Mouse (Mus musculus): Measurements from ENCODE around the gene Slc12a4. TPM values are rescaled to one million over a fixed set of nuclear protein-coding genes. Genes with fewer than 3 reads are reported as not detected.

The Slc12a4 gene
- polyA plus RNA-seq, 1 experiment from 2014 or later, result 57.6 TPM

DNA sequence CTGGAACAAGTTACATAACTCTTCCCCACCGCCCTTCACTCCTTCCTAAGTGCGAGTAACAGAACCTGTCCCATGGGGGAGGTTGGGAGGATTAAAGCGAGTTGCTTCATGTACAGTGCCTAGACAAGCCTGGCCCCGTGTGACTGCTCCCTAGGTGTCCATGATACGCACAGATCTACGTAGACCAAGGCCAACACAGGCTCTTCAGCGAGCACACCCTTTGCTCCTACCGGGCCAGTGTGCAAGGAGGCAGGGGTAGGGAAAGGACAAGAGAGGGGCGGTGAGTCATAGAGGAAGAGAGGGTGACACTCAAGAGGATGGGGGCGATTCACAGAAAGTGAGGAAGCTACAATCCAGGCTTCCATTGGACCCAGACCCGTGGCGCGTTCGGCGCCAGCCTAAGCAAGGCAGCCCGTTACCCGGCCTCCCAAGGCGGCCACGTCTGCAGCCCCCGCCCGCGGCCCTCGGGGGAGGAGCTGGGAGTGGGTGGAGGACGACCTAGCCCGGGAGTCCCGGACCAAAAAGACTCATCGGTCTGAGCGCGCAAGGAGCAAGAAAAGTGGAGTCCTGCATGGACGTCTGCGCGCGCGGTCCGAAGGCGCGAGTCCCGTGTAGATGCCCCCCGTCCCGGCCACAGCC, 512 bp downstream of the Slc12a4 start:
- 1% methylated on average over 40 of the region's 40 CpGs for WGBS
- peak overlapping the region; percentile 88 for H3K4me3 ChIP-seq
- peak overlapping the region; percentile 63 for H3K4me2 ChIP-seq
- H3K9ac ChIP-seq, result peak overlapping the region; percentile 82
- H3K27ac ChIP-seq, result peak overlapping the region; percentile 96
- peaks cover 48% of the 10 kb centered on the region for H3K4me1 ChIP-seq
- no peaks in the 10 kb centered on the region for H3K9me3 ChIP-seq
- 0 out of 2 replicates have a peak, but pooled peaks cover under 1% of the 10 kb centered on the region for H3K36me3 ChIP-seq
- H3K27me3 ChIP-seq, result no peaks in the 10 kb centered on the region
- peak; percentile 78 for ATAC-seq (ENCODE audit: insufficient number of reproducible peaks, low FRiP score, low TSS enrichment, low read depth)

DNA sequence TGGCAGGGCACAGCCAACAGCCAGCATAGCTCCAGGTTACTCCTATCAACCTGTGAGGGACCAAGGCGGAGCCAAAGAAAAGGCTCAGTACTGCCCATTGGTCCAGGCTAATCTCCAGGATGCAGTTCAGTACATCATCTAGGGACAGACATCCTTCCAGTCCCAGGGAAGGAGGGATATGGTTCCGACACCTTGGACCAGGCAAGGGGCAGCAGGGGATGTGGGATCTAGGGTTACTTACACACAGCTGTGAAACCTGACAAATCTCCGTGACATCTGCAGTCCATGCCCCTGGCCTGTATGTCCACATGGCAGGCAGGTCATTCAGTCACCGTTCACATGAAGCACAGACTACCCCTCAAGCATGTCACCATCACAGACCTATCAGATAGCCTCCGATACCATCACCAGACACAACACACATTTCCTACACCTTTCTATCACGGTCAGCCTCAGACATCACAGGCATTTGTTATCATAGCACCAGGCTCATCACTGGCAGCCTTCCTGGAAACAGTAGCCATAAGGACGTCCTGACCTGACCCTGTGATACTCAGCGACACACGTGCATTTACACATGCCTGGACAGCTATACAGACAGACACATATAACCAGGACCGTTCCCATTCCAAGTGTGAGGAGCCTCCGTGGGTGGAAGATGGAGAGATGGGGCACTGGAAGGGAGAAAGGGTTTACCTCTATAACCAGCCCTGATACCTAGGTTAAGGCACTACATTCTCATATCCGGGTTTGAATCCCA, 1.2 kb downstream of the Slc12a4 start:
- ATAC-seq (ENCODE audit: insufficient number of reproducible peaks, low FRiP score, low TSS enrichment, low read depth), result no peak
- 43% methylated on average over 12 of the region's 12 CpGs for WGBS
- peaks cover 54% of the 10 kb centered on the region for H3K4me1 ChIP-seq
- peak overlapping the region; percentile 63 for H3K4me2 ChIP-seq
- H3K27me3 ChIP-seq, result no peaks in the 10 kb centered on the region
- H3K4me3 ChIP-seq, result peak overlapping the region; percentile 88
- H3K27ac ChIP-seq, result peak overlapping the region; percentile 96; the same call in 1 of the 2 replicates
- H3K9ac ChIP-seq, result peak overlapping the region; percentile 82
- H3K36me3 ChIP-seq, result peaks cover 8% of the 10 kb centered on the region
- H3K9me3 ChIP-seq, result no peaks in the 10 kb centered on the region

DNA sequence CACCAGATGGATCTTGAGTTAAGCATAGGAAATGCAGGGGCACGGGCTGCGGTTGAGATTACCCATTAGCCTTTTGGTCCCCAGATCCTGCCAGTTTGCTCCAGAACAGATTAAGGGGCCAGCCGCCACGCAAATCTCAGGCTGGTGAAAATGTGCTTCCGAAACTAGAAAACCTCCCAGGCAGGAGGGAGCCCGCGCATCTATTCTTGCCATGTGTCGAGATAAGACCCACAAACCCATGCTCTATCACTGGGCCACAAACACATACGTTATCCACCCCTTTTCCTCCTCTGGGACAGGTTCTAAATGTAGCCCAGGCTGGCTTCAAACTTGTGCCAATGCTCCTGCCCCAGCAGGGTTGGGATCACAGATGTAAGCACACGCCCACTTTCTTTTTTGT, 4.4 kb downstream of the Slc12a4 start:
- WGBS, result 87% methylated on average over 10 of the region's 10 CpGs
- no peaks in the 10 kb centered on the region for H3K27me3 ChIP-seq

DNA sequence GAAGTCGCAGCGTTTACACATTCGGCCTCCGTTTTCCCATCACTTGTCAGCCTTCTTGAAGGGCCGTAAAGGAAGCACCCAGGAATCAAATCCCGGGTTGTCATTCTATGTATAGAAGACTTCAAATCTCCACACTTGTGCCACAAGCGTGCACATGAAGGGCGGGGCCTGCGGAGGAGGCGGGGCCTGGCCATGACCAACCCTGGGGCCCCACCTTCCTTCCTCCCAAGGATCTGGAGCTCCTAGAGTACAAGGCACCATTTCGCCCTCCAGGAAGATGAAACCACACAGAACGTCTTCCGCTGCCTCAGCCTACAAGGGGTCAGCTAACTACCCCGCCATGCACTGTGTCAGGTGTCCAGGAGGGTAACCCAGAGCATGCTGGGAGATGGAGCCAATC, 4.8 kb downstream of the Slc12a4 start:
- no peak overlapping the region for H3K4me2 ChIP-seq
- ATAC-seq (ENCODE audit: insufficient number of reproducible peaks, low FRiP score, low TSS enrichment, low read depth), result no peak
- no peak overlapping the region for H3K27ac ChIP-seq
- no peak overlapping the region for H3K9ac ChIP-seq
- H3K9me3 ChIP-seq, result no peaks in the 10 kb centered on the region
- peaks cover 51% of the 10 kb centered on the region for H3K4me1 ChIP-seq
- no peak overlapping the region for H3K4me3 ChIP-seq
- WGBS, result 77% methylated on average over 14 of the region's 14 CpGs
- peaks cover 38% of the 10 kb centered on the region for H3K36me3 ChIP-seq
- no peaks in the 10 kb centered on the region for H3K27me3 ChIP-seq

More for the DNA sequence above, 4.4 kb downstream of the Slc12a4 start:
- Histone ChIP-seq H3K27ac (no peak overlapping the region), H3K4me2 (no peak overlapping the region), H3K9ac (no peak overlapping the region), H3K4me3 (no peak overlapping the region), H3K9me3 (no peaks in the 10 kb centered on the region), H3K36me3 (peaks cover 34% of the 10 kb centered on the region), H3K4me1 (peaks cover 54% of the 10 kb centered on the region)
- ATAC-seq (ENCODE audit: insufficient number of reproducible peaks, low FRiP score, low TSS enrichment, low read depth), result no peak

DNA sequence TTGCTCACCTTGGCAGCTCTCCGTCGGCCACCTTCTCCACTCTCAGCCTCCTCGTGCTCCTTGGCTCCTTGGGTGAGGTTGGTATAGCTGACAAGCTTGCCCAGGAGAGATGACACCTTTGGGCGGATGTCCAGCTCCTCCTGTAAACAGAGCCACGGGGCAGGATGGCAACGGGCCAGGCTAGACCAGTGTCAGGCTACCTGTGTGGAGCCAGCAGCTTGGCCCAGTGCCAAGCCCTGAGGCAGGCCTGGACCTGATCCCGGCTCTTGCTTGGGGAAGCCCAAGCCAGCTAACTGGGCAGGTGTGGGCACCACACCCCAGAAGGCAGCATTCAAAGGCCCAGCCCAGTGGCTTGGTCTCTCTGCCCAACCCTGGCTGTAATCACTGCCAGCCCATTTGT, 6.5 kb downstream of the Slc12a4 start:
- Histone ChIP-seq H3K4me2 (no peak overlapping the region), H3K36me3 (peaks cover 51% of the 10 kb centered on the region), H3K4me3 (no peak overlapping the region)

DNA sequence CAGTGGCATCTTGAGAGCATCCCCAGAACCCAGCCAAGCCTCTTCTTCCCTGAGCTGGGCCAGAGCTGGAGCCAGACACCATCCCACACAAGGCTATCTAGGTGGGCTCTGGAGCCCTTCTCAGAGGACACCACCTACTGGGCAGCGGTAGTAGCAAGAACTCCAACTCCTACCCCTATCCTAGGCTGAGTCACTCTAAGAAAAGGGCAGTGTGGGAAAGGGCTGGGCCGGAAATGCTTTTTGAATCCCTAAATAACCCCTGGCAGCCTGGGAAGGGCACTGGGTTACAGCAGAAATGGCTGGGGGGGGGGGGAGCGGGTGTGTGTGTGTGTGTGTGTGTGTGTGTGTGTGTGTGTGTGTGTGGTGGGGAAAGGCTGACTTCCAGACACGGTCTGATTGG, 8.1 kb downstream of the Slc12a4 start:
- Histone ChIP-seq H3K4me2 (no peak overlapping the region), H3K27me3 (no peaks in the 10 kb centered on the region), H3K9ac (no peak overlapping the region), H3K36me3 (peaks cover 66% of the 10 kb centered on the region), H3K4me1 (peaks cover 29% of the 10 kb centered on the region), H3K27ac (no peak overlapping the region), H3K4me3 (no peak overlapping the region), H3K9me3 (no peaks in the 10 kb centered on the region)
- no peak for ATAC-seq (ENCODE audit: insufficient number of reproducible peaks, low FRiP score, low TSS enrichment, low read depth)
- 52% methylated on average over 3 of the region's 4 CpGs for WGBS

More for the DNA sequence above, 6.5 kb downstream of the Slc12a4 start:
- WGBS, result 64% methylated on average over 7 of the region's 7 CpGs
- H3K4me1 ChIP-seq, result peaks cover 42% of the 10 kb centered on the region
- no peak overlapping the region for H3K27ac ChIP-seq
- no peaks in the 10 kb centered on the region for H3K9me3 ChIP-seq
- ATAC-seq (ENCODE audit: insufficient number of reproducible peaks, low FRiP score, low TSS enrichment, low read depth), result no peak
- no peak overlapping the region for H3K9ac ChIP-seq
- H3K27me3 ChIP-seq, result no peaks in the 10 kb centered on the region

DNA sequence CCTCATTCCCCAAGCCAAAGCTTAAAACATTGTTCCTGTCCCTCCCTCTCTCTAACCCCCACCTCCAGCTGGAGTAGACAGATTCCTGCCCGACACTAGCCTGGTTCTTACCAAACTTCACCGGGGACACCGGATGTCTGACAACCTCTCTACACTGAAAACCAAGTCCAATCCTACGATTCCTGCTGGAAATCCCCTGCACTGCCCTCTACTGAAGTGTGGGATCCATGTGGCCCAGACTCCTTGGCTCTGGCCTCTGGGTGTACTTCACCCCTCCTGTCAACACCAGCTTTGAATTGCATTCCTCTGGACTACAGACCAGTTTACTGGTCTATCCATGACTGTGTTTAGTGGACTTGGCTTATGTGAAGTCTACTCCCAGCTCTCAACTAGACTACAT, 9.3 kb downstream of the Slc12a4 start:
- Histone ChIP-seq H3K4me2 (no peak overlapping the region), H3K27me3 (no peaks in the 10 kb centered on the region), H3K9ac (no peak overlapping the region), H3K36me3 (peaks cover 77% of the 10 kb centered on the region), H3K9me3 (no peaks in the 10 kb centered on the region), H3K4me1 (peaks cover 23% of the 10 kb centered on the region), H3K27ac (no peak overlapping the region), H3K4me3 (no peak overlapping the region)
- WGBS, result 84% methylated on average over 4 of the region's 4 CpGs
- no peak for ATAC-seq (ENCODE audit: insufficient number of reproducible peaks, low FRiP score, low TSS enrichment, low read depth)

DNA sequence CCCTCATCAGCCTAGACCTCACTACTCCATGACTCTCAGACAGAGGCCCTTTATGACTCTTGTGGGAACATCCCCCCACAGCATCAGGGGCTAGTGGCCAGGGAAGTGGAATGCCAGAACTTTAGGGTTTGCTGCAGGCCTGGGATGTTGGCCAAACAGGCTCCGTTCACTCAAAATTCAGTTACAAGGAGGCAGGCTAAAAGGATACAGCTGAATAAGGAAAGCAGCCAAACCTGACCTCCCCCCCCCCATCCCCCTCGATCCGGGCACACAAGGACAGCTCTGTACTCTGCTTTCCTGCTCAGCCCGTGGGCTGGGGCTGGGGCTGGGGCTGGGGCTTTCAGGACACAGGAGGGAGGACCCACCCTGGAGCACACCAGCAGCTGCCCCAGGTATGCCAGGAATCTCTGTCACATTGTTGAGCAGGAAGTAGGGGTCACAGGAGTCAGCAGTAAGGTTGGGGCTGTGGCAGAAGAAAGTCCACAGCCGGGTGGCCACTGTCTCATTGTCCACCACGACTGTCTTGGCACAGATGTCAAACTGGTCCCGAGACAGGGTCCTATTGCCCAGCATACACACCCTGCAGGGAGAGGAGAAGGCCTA, 14.7 kb downstream of the Slc12a4 start:
- H3K4me3 ChIP-seq, result no peak overlapping the region
- ATAC-seq (ENCODE audit: insufficient number of reproducible peaks, low FRiP score, low TSS enrichment, low read depth), result peak; percentile 83
- 25% methylated on average over 7 of the region's 7 CpGs for WGBS
- H3K27me3 ChIP-seq, result no peaks in the 10 kb centered on the region
- H3K36me3 ChIP-seq, result peaks cover 90% of the 10 kb centered on the region
- H3K9me3 ChIP-seq, result no peaks in the 10 kb centered on the region
- peak overlapping the region; percentile 88 for H3K27ac ChIP-seq
- H3K4me2 ChIP-seq, result no peak overlapping the region
- peaks cover 29% of the 10 kb centered on the region for H3K4me1 ChIP-seq
- H3K9ac ChIP-seq, result no peak overlapping the region; the same call in 1 of the 2 replicates

DNA sequence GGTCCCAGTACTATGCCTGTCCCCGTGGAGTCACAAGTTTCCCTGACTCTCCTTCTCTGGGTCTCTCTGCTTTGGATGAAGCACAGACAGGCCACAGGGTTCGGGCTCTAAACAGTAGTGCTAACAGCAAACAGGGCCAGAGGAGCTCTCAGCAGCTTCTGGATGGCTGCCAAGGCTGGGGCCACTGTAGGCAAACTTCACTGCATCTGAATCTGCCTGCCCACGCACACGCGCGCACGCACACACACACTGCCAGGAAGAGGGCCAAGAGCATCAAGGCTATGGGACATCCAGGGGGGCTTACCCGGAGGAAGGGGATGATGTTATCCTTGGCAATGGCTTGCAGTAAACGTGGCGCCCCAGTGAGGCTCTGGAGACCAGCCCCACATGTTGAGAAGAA, 16.5 kb downstream of the Slc12a4 start:
- Histone ChIP-seq H3K4me2 (no peak overlapping the region), H3K9ac (no peak overlapping the region), H3K9me3 (no peaks in the 10 kb centered on the region), H3K4me3 (no peak overlapping the region), H3K4me1 (peaks cover 29% of the 10 kb centered on the region), H3K36me3 (peaks cover 94% of the 10 kb centered on the region), H3K27ac (peak overlapping the region; percentile 33; the same call in 1 of the 2 replicates), H3K27me3 (no peaks in the 10 kb centered on the region)
- ATAC-seq (ENCODE audit: insufficient number of reproducible peaks, low FRiP score, low TSS enrichment, low read depth), result peak; percentile 12; the same call in 1 of the 2 replicates
- WGBS, result 64% methylated on average over 10 of the region's 10 CpGs

DNA sequence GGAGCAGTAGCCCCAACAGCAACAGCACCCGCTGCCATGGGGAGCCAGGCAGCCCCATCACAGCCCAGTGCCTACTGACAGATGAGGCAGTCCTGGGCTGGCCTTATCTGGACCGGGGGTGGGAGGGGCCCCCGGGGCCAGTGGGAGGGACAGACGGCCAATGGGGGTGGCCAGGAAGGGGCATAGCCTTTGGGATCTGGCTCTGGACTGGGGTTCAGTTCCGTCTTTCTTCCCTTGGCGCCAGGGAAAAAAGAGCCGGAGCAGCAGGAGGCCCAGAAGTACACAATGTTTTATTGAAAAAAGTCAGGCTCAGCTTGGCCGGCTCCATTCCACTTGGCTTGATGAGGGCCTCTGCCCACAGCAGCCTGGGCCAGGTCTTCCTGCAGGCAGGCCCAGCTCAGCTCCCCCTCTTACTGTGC, 22.6 kb downstream of the Slc12a4 start, which contains the start of gene Lcat:
Gene Lcat (minus strand): TSS at position 62 of the 419 bp plus-strand sequence.
- Histone ChIP-seq H3K9ac (no peak within 1 kb of the TSS), H3K27ac (no peak within 1 kb of the TSS), H3K4me3 (no peak within 1 kb of the TSS), H3K4me2 (no peak within 1 kb of the TSS), H3K9me3 (no peaks in the 10 kb centered on the region), H3K36me3 (peaks cover 84% of the 10 kb centered on the region), H3K27me3 (no peaks in the 10 kb centered on the region), H3K4me1 (peaks cover 5% of the 10 kb centered on the region; the same call in 1 of the 2 replicates)
- WGBS, result 84% methylated on average over 8 of the region's 8 CpGs
- no peak for ATAC-seq (ENCODE audit: insufficient number of reproducible peaks, low FRiP score, low TSS enrichment, low read depth)

DNA sequence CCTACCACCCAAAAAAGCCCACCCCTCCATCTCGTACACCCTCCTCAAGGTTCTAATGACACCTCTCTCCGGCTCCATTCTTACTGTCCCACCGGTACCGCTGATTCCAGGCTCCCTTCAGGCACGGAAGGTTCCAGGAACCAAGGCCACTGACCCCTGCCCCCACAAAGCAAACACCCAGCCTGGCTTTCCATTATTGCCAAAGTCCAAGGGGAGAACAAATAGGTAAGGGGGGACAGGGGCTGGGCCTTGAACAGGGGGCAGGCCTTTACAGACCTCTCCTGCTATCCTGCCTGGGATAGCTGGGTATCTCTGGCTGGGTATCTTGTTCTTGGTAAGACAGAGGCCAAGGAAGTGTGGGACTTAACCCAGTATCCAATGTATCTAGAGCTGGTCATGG, 23.4 kb downstream of the Slc12a4 start:
- Histone ChIP-seq H3K9ac (no peak overlapping the region), H3K9me3 (no peaks in the 10 kb centered on the region), H3K4me1 (peaks cover 10% of the 10 kb centered on the region), H3K27ac (no peak overlapping the region), H3K4me2 (no peak overlapping the region), H3K36me3 (peaks cover 76% of the 10 kb centered on the region), H3K4me3 (no peak overlapping the region), H3K27me3 (no peaks in the 10 kb centered on the region)
- no peak for ATAC-seq (ENCODE audit: insufficient number of reproducible peaks, low FRiP score, low TSS enrichment, low read depth)
- WGBS, result 94% methylated on average over 5 of the region's 5 CpGs

DNA sequence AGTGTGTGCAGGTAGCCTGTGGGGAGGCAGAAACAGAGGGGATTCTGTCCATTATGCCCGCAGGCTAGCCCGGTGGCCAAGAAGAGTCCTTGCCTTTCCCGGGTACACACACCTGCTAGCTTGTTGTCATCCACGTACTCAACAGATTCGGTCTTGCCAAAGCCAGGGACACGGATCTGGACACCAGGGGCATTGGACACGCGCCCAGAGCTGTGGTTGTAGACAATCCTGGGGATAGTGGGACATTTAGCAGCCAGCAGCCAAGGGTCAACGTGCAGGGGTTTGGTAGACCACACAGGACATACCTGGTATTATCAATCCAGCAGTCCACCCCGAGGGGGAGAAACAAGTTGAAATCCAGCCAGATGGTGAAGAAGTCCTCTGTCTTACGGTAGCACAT, 23.9 kb downstream of the Slc12a4 start:
- ATAC-seq (ENCODE audit: insufficient number of reproducible peaks, low FRiP score, low TSS enrichment, low read depth), result no peak
- Histone ChIP-seq H3K4me2 (no peak overlapping the region), H3K9me3 (no peaks in the 10 kb centered on the region), H3K27ac (no peak overlapping the region), H3K36me3 (peaks cover 71% of the 10 kb centered on the region), H3K4me3 (no peak overlapping the region), H3K9ac (no peak overlapping the region), H3K4me1 (peaks cover 10% of the 10 kb centered on the region), H3K27me3 (no peaks in the 10 kb centered on the region)
- WGBS, result 90% methylated on average over 11 of the region's 11 CpGs
